Mouse (Mus musculus) brain, embryonic 14.5 days (tissue): ENCODE data around the gene Cd46.

Source experiments
- CTCF ChIP-seq: fragments of 200-500 bp; IDR thresholded peaks from 2 replicates; pipeline ENCODE4 v1.5.1; 2012; ENCODE audit warnings: inconsistent platforms, mild to moderate bottlenecking, moderate library complexity, borderline replicate concordance; ENCODE audit not compliant: insufficient read depth, insufficient read length; ENCODE audit errors: extremely low read depth
- POLR2A ChIP-seq: fragments of 200-500 bp; IDR thresholded peaks from 2 replicates; pipeline ENCODE4 v1.6.1; 2012; ENCODE audit warnings: mild to moderate bottlenecking, inconsistent platforms, borderline replicate concordance; ENCODE audit not compliant: poor library complexity, insufficient read depth, insufficient read length, severe bottlenecking; ENCODE audit errors: extremely low read depth

DNA sequence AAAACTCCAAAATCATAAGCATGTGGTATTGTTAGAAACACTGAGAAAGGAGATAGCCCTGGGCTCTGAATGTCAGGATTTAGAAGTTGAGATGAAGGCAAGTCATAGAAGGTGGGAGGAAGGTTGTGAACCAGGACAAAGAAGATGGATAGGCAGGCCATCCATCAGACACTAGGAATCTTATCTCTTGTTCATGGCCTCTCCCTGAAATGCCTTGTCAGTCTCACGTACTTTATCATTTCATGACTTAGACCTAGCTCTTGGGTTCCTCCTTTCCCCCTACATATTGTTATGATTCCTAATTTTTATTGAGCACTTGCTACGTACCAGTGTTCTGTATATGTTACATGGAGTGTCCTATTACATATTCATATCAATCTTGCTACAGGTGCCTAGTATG lies 100.4 kb downstream of the Cd46 start:
- no peak for TF ChIP-seq CTCF
- TF ChIP-seq POLR2A = no peak
